Mouse (Mus musculus): ENCODE results near the gene Fgfr3. TPM values are rescaled to one million over a fixed set of nuclear protein-coding genes. Genes with fewer than 3 reads are reported as not detected.

The Fgfr3 gene
- polyA plus RNA-seq, 1 experiment from 2014 or later, result 39.5 TPM

GRCm38 (mm10) chr5:33733837-33734236 lies 12.4 kb downstream of the Fgfr3 start:
- ATAC-seq (ENCODE audit: low read depth), result no peak
- Histone ChIP-seq H3K4me2 (ENCODE audit: low read depth, low read length) (no peak overlapping the region), H3K4me3 (ENCODE audit: low read depth, low read length) (no peak overlapping the region), H3K27ac (ENCODE audit: low read depth, low read length) (no peak overlapping the region), H3K9me3 (ENCODE audit: control insufficient read depth, low read length) (no peaks in the 10 kb centered on the region), H3K4me1 (ENCODE audit: control insufficient read depth, insufficient read depth, low read length) (no peaks in the 10 kb centered on the region), H3K27me3 (ENCODE audit: control insufficient read depth, insufficient read depth, low read length) (no peaks in the 10 kb centered on the region), H3K36me3 (ENCODE audit: control insufficient read depth, insufficient read depth, low read length) (no peaks in the 10 kb centered on the region; the same call in 1 of the 2 replicates), H3K9ac (replicated peaks; ENCODE audit: low read depth, low read length) (no peak overlapping the region)
- 93% methylated on average over 12 of the region's 12 CpGs for WGBS

GRCm38 (mm10) chr5:33735412-33736092 lies 14.1 kb downstream of the Fgfr3 start:
- H3K4me2 ChIP-seq (ENCODE audit: low read depth, low read length), result no peak overlapping the region
- H3K4me1 ChIP-seq (ENCODE audit: control insufficient read depth, insufficient read depth, low read length), result no peaks in the 10 kb centered on the region
- no peaks in the 10 kb centered on the region for H3K36me3 ChIP-seq (ENCODE audit: control insufficient read depth, insufficient read depth, low read length)
- no peaks in the 10 kb centered on the region for H3K27me3 ChIP-seq (ENCODE audit: control insufficient read depth, insufficient read depth, low read length)
- ATAC-seq (ENCODE audit: low read depth), result no peak
- no peak overlapping the region for H3K27ac ChIP-seq (ENCODE audit: low read depth, low read length)
- H3K9ac ChIP-seq (replicated peaks; ENCODE audit: low read depth, low read length), result no peak overlapping the region
- H3K9me3 ChIP-seq (ENCODE audit: control insufficient read depth, low read length), result no peaks in the 10 kb centered on the region
- WGBS, result 93% methylated on average over 16 of the region's 16 CpGs
- no peak overlapping the region for H3K4me3 ChIP-seq (ENCODE audit: low read depth, low read length)

- H3K4me3 ChIP-seq (ENCODE audit: low read depth, low read length), result no peak overlapping the region
- 61% methylated on average over 9 of the region's 9 CpGs for WGBS
- H3K27ac ChIP-seq (ENCODE audit: low read depth, low read length), result no peak overlapping the region
- H3K4me2 ChIP-seq (ENCODE audit: low read depth, low read length), result no peak overlapping the region
- H3K9ac ChIP-seq (replicated peaks; ENCODE audit: low read depth, low read length), result no peak overlapping the region
- H3K36me3 ChIP-seq (ENCODE audit: control insufficient read depth, insufficient read depth, low read length), result 0 out of 2 replicates have a peak, but pooled peaks cover 6% of the 10 kb centered on the region
- H3K27me3 ChIP-seq (ENCODE audit: control insufficient read depth, insufficient read depth, low read length), result no peaks in the 10 kb centered on the region
- no peaks in the 10 kb centered on the region for H3K9me3 ChIP-seq (ENCODE audit: control insufficient read depth, low read length)
- no peaks in the 10 kb centered on the region for H3K4me1 ChIP-seq (ENCODE audit: control insufficient read depth, insufficient read depth, low read length)
- ATAC-seq (ENCODE audit: low read depth), result no peak
These were observed 14.8 kb downstream of the Fgfr3 start for GRCm38 (mm10) chr5:33736230-33736629.

- no peaks in the 10 kb centered on the region for H3K9me3 ChIP-seq (ENCODE audit: control insufficient read depth, low read length)
- 0 out of 2 replicates have a peak, but pooled peaks have one; percentile 44 for ATAC-seq (ENCODE audit: low read depth)
- H3K27ac ChIP-seq (ENCODE audit: low read depth, low read length), result no peak overlapping the region
- no peaks in the 10 kb centered on the region for H3K4me1 ChIP-seq (ENCODE audit: control insufficient read depth, insufficient read depth, low read length)
- no peaks in the 10 kb centered on the region for H3K27me3 ChIP-seq (ENCODE audit: control insufficient read depth, insufficient read depth, low read length)
- WGBS, result 23% methylated on average over 7 of the region's 7 CpGs
- no peak overlapping the region for H3K9ac ChIP-seq (replicated peaks; ENCODE audit: low read depth, low read length)
- H3K36me3 ChIP-seq (ENCODE audit: control insufficient read depth, insufficient read depth, low read length), result peaks cover 22% of the 10 kb centered on the region
- no peak overlapping the region for H3K4me2 ChIP-seq (ENCODE audit: low read depth, low read length)
- no peak overlapping the region for H3K4me3 ChIP-seq (ENCODE audit: low read depth, low read length)
These were observed 16.4 kb downstream of the Fgfr3 start for GRCm38 (mm10) chr5:33737903-33738321.

- no peak overlapping the region for H3K27ac ChIP-seq (ENCODE audit: low read depth, low read length)
- H3K9me3 ChIP-seq (ENCODE audit: control insufficient read depth, low read length), result no peaks in the 10 kb centered on the region
- no peak for ATAC-seq (ENCODE audit: low read depth)
- no peak overlapping the region for H3K4me3 ChIP-seq (ENCODE audit: low read depth, low read length)
- no peaks in the 10 kb centered on the region for H3K4me1 ChIP-seq (ENCODE audit: control insufficient read depth, insufficient read depth, low read length)
- no peaks in the 10 kb centered on the region for H3K27me3 ChIP-seq (ENCODE audit: control insufficient read depth, insufficient read depth, low read length)
- H3K36me3 ChIP-seq (ENCODE audit: control insufficient read depth, insufficient read depth, low read length), result peaks cover 27% of the 10 kb centered on the region
- H3K4me2 ChIP-seq (ENCODE audit: low read depth, low read length), result no peak overlapping the region
- H3K9ac ChIP-seq (replicated peaks; ENCODE audit: low read depth, low read length), result no peak overlapping the region
These were observed 16.9 kb downstream of the Fgfr3 start for GRCm38 (mm10) chr5:33738341-33738740.

DNA sequence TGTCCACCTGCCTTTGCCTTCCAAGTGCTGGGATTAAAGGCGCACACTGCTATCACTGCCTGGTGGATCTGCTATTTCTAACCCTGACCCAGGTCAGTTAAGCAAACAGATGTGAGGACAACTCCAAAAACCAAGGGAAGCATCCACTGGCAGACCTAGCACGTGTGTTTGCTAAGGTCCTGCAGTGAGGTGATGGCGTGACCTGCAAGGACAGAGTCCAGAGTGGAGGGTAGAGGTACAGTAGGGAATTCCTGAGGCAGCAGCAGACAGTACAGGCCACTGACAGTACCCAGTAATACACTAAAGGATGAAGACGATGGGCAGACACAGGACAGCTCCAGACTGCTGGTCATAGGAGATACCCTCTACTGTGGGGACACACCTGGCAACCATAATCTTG lies 19.1 kb downstream of the Fgfr3 start:
- Histone ChIP-seq H3K9ac (replicated peaks; ENCODE audit: low read depth, low read length) (no peak overlapping the region), H3K9me3 (ENCODE audit: control insufficient read depth, low read length) (no peaks in the 10 kb centered on the region), H3K27ac (ENCODE audit: low read depth, low read length) (no peak overlapping the region), H3K4me2 (ENCODE audit: low read depth, low read length) (no peak overlapping the region), H3K27me3 (ENCODE audit: control insufficient read depth, insufficient read depth, low read length) (no peaks in the 10 kb centered on the region), H3K4me3 (ENCODE audit: low read depth, low read length) (no peak overlapping the region), H3K4me1 (ENCODE audit: control insufficient read depth, insufficient read depth, low read length) (no peaks in the 10 kb centered on the region), H3K36me3 (ENCODE audit: control insufficient read depth, insufficient read depth, low read length) (peaks cover 46% of the 10 kb centered on the region)
- 93% methylated on average over 4 of the region's 4 CpGs for WGBS
- no peak for ATAC-seq (ENCODE audit: low read depth)

DNA sequence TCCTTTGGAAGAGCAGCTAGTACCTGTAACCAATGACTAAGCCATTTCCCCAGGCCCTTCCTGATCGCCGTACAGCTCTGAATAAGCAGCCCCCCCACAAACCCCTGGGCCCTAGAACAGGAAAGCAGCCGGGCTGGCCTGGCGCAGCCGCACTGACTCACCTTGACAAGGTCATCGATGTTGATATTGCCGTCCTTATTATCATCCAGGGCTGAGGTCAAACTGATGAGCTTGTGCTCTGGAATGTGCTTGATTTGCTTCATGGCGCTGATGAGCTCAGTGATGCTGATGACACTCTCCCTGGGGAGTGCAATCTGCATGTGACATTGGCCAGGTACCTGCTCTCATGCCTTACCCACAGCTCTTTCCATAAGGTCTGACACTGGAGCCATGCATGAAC lies 22.0 kb downstream of the Fgfr3 start:
- Histone ChIP-seq H3K9me3 (ENCODE audit: control insufficient read depth, low read length) (no peaks in the 10 kb centered on the region), H3K4me2 (ENCODE audit: low read depth, low read length) (no peak overlapping the region), H3K4me3 (ENCODE audit: low read depth, low read length) (no peak overlapping the region), H3K4me1 (ENCODE audit: control insufficient read depth, insufficient read depth, low read length) (no peaks in the 10 kb centered on the region), H3K36me3 (ENCODE audit: control insufficient read depth, insufficient read depth, low read length) (peaks cover 62% of the 10 kb centered on the region), H3K27me3 (ENCODE audit: control insufficient read depth, insufficient read depth, low read length) (no peaks in the 10 kb centered on the region), H3K27ac (ENCODE audit: low read depth, low read length) (no peak overlapping the region), H3K9ac (replicated peaks; ENCODE audit: low read depth, low read length) (no peak overlapping the region)
- WGBS, result 95% methylated on average over 8 of the region's 8 CpGs
- no peak for ATAC-seq (ENCODE audit: low read depth)

GRCm38 (mm10) chr5:33777195-33777594 lies 55.7 kb downstream of the Fgfr3 start:
- H3K27ac ChIP-seq (ENCODE audit: low read depth, low read length), result no peak overlapping the region
- peaks cover 23% of the 10 kb centered on the region; the same call in 1 of the 2 replicates for H3K36me3 ChIP-seq (ENCODE audit: control insufficient read depth, insufficient read depth, low read length)
- H3K9ac ChIP-seq (replicated peaks; ENCODE audit: low read depth, low read length), result no peak overlapping the region
- ATAC-seq (ENCODE audit: low read depth), result no peak
- H3K4me2 ChIP-seq (ENCODE audit: low read depth, low read length), result no peak overlapping the region
- no peaks in the 10 kb centered on the region for H3K27me3 ChIP-seq (ENCODE audit: control insufficient read depth, insufficient read depth, low read length)
- H3K9me3 ChIP-seq (ENCODE audit: control insufficient read depth, low read length), result no peaks in the 10 kb centered on the region
- no peak overlapping the region for H3K4me3 ChIP-seq (ENCODE audit: low read depth, low read length)
- peaks cover 11% of the 10 kb centered on the region; the same call in 1 of the 2 replicates for H3K4me1 ChIP-seq (ENCODE audit: control insufficient read depth, insufficient read depth, low read length)

GRCm38 (mm10) chr5:33781964-33782344 lies 60.5 kb downstream of the Fgfr3 start:
- Histone ChIP-seq H3K4me2 (ENCODE audit: low read depth, low read length) (peak overlapping the region; percentile 79), H3K27ac (ENCODE audit: low read depth, low read length) (peak overlapping the region; percentile 86), H3K27me3 (ENCODE audit: control insufficient read depth, insufficient read depth, low read length) (no peaks in the 10 kb centered on the region), H3K9me3 (ENCODE audit: control insufficient read depth, low read length) (no peaks in the 10 kb centered on the region), H3K36me3 (ENCODE audit: control insufficient read depth, insufficient read depth, low read length) (peaks cover 10% of the 10 kb centered on the region; the same call in 1 of the 2 replicates), H3K4me1 (ENCODE audit: control insufficient read depth, insufficient read depth, low read length) (peaks cover 15% of the 10 kb centered on the region; the same call in 1 of the 2 replicates), H3K9ac (replicated peaks; ENCODE audit: low read depth, low read length) (peak overlapping the region; percentile 87), H3K4me3 (ENCODE audit: low read depth, low read length) (peak overlapping the region; percentile 89)
- 6% methylated on average over 11 of the region's 11 CpGs for WGBS
- ATAC-seq (ENCODE audit: low read depth), result no peak
